Mouse (Mus musculus): ENCODE results near the gene Letm1. TPM values are rescaled to one million over a fixed set of nuclear protein-coding genes. Genes with fewer than 3 reads are reported as not detected.
A peak's percentile ranks its signal among the peaks of the same experiment; 100 is the strongest.

Gene Letm1
- polyA plus RNA-seq, 1 experiment from 2014 or later, result 64.4 TPM

GRCm38 (mm10) chr5:33706350-33706629 is 76.3 kb downstream of the Letm1 start:
- WGBS, result 92% methylated on average over 1 of the region's 1 CpGs
- ATAC-seq (ENCODE audit: low FRiP score, low TSS enrichment), result no peak
- 0 out of 2 replicates have a peak overlapping the region, but pooled peaks have one; percentile 49 for H3K27ac ChIP-seq (replicated peaks; ENCODE audit: low read depth, low read length)
- DNase-seq, result no peak
- H3K4me2 ChIP-seq (ENCODE audit: low read length), result no peak overlapping the region
- peaks cover 18% of the 10 kb centered on the region for H3K4me1 ChIP-seq (ENCODE audit: control insufficient read depth, insufficient read depth, low read length)
- no peaks in the 10 kb centered on the region for H3K36me3 ChIP-seq (ENCODE audit: control insufficient read depth, insufficient read depth, low read length)
- no peak overlapping the region for H3K4me3 ChIP-seq (replicated peaks; ENCODE audit: low read depth, low read length)
- H3K9ac ChIP-seq (replicated peaks; ENCODE audit: low read length), result no peak overlapping the region
- no peaks in the 10 kb centered on the region for H3K9me3 ChIP-seq (ENCODE audit: control insufficient read depth, low read length)
- H3K27me3 ChIP-seq (ENCODE audit: control insufficient read depth, insufficient read depth, low read length), result peaks cover 9% of the 10 kb centered on the region; the same call in 1 of the 2 replicates

GRCm38 (mm10) chr5:33705612-33706349 is 76.8 kb downstream of the Letm1 start:
- Histone ChIP-seq H3K36me3 (ENCODE audit: control insufficient read depth, insufficient read depth, low read length) (no peaks in the 10 kb centered on the region), H3K27me3 (ENCODE audit: control insufficient read depth, insufficient read depth, low read length) (peaks cover 12% of the 10 kb centered on the region; the same call in 1 of the 2 replicates), H3K4me3 (replicated peaks; ENCODE audit: low read depth, low read length) (no peak overlapping the region), H3K27ac (replicated peaks; ENCODE audit: low read depth, low read length) (peak overlapping the region; percentile 49), H3K4me1 (ENCODE audit: control insufficient read depth, insufficient read depth, low read length) (peaks cover 18% of the 10 kb centered on the region), H3K9ac (replicated peaks; ENCODE audit: low read length) (no peak overlapping the region), H3K9me3 (ENCODE audit: control insufficient read depth, low read length) (no peaks in the 10 kb centered on the region), H3K4me2 (ENCODE audit: low read length) (no peak overlapping the region)
- 9% methylated on average over 9 of the region's 9 CpGs for WGBS
- ATAC-seq (ENCODE audit: low FRiP score, low TSS enrichment), result peak; percentile 29; the same call in 1 of the 2 replicates
- DNase-seq, result no peak

GRCm38 (mm10) chr5:33704945-33705611 is 77.5 kb downstream of the Letm1 start:
- peaks cover 22% of the 10 kb centered on the region for H3K4me1 ChIP-seq (ENCODE audit: control insufficient read depth, insufficient read depth, low read length)
- H3K27ac ChIP-seq (replicated peaks; ENCODE audit: low read depth, low read length), result peak overlapping the region; percentile 57; the same call in 1 of the 2 replicates
- ATAC-seq (ENCODE audit: low FRiP score, low TSS enrichment) (peak; percentile 80), DNase-seq (peak; percentile 71)
- peaks cover 12% of the 10 kb centered on the region; the same call in 1 of the 2 replicates for H3K27me3 ChIP-seq (ENCODE audit: control insufficient read depth, insufficient read depth, low read length)
- H3K9me3 ChIP-seq (ENCODE audit: control insufficient read depth, low read length), result no peaks in the 10 kb centered on the region
- no peak overlapping the region for H3K4me2 ChIP-seq (ENCODE audit: low read length)
- WGBS, result under 1% methylated on average over 11 of the region's 11 CpGs
- no peak overlapping the region for H3K9ac ChIP-seq (replicated peaks; ENCODE audit: low read length)
- H3K4me3 ChIP-seq (replicated peaks; ENCODE audit: low read depth, low read length), result no peak overlapping the region
- no peaks in the 10 kb centered on the region for H3K36me3 ChIP-seq (ENCODE audit: control insufficient read depth, insufficient read depth, low read length)

- H3K9me3 ChIP-seq (ENCODE audit: control insufficient read depth, low read length), result no peaks in the 10 kb centered on the region
- ATAC-seq (ENCODE audit: low FRiP score, low TSS enrichment) (peak; percentile 51), DNase-seq (no peak)
- peaks cover 12% of the 10 kb centered on the region; the same call in 1 of the 2 replicates for H3K27me3 ChIP-seq (ENCODE audit: control insufficient read depth, insufficient read depth, low read length)
- peaks cover 23% of the 10 kb centered on the region for H3K4me1 ChIP-seq (ENCODE audit: control insufficient read depth, insufficient read depth, low read length)
- no peak overlapping the region for H3K9ac ChIP-seq (replicated peaks; ENCODE audit: low read length)
- H3K27ac ChIP-seq (replicated peaks; ENCODE audit: low read depth, low read length), result peak overlapping the region; percentile 57; the same call in 1 of the 2 replicates
- 17% methylated on average over 8 of the region's 8 CpGs for WGBS
- H3K4me2 ChIP-seq (ENCODE audit: low read length), result no peak overlapping the region
- no peaks in the 10 kb centered on the region for H3K36me3 ChIP-seq (ENCODE audit: control insufficient read depth, insufficient read depth, low read length)
- no peak overlapping the region for H3K4me3 ChIP-seq (replicated peaks; ENCODE audit: low read depth, low read length)
Observed at GRCm38 (mm10) chr5:33703999-33704398, 78.6 kb downstream of the Letm1 start.

- Histone ChIP-seq H3K27me3 (ENCODE audit: control insufficient read depth, insufficient read depth, low read length) (peaks cover 12% of the 10 kb centered on the region; the same call in 1 of the 2 replicates), H3K4me1 (ENCODE audit: control insufficient read depth, insufficient read depth, low read length) (peaks cover 34% of the 10 kb centered on the region), H3K36me3 (ENCODE audit: control insufficient read depth, insufficient read depth, low read length) (no peaks in the 10 kb centered on the region), H3K9ac (replicated peaks; ENCODE audit: low read length) (no peak overlapping the region), H3K9me3 (ENCODE audit: control insufficient read depth, low read length) (no peaks in the 10 kb centered on the region), H3K4me3 (replicated peaks; ENCODE audit: low read depth, low read length) (no peak overlapping the region), H3K4me2 (ENCODE audit: low read length) (no peak overlapping the region), H3K27ac (replicated peaks; ENCODE audit: low read depth, low read length) (no peak overlapping the region)
- no peak for ATAC-seq (ENCODE audit: low FRiP score, low TSS enrichment)
- DNase-seq, result no peak
- 88% methylated on average over 11 of the region's 11 CpGs for WGBS
Observed at GRCm38 (mm10) chr5:33701832-33702231, 80.8 kb downstream of the Letm1 start.

GRCm38 (mm10) chr5:33700010-33700409 is 82.6 kb downstream of the Letm1 start:
- 54% methylated on average over 13 of the region's 13 CpGs for WGBS
- no peak overlapping the region for H3K4me2 ChIP-seq (ENCODE audit: low read length)
- no peak overlapping the region for H3K9ac ChIP-seq (replicated peaks; ENCODE audit: low read length)
- H3K27ac ChIP-seq (replicated peaks; ENCODE audit: low read depth, low read length), result no peak overlapping the region
- peaks cover 40% of the 10 kb centered on the region for H3K4me1 ChIP-seq (ENCODE audit: control insufficient read depth, insufficient read depth, low read length)
- no peak overlapping the region for H3K4me3 ChIP-seq (replicated peaks; ENCODE audit: low read depth, low read length)
- H3K27me3 ChIP-seq (ENCODE audit: control insufficient read depth, insufficient read depth, low read length), result peaks cover 20% of the 10 kb centered on the region; the same call in 1 of the 2 replicates
- ATAC-seq (ENCODE audit: low FRiP score, low TSS enrichment) (no peak), DNase-seq (no peak)
- H3K36me3 ChIP-seq (ENCODE audit: control insufficient read depth, insufficient read depth, low read length), result no peaks in the 10 kb centered on the region
- H3K9me3 ChIP-seq (ENCODE audit: control insufficient read depth, low read length), result no peaks in the 10 kb centered on the region

GRCm38 (mm10) chr5:33698669-33699068 is 83.9 kb downstream of the Letm1 start:
- Histone ChIP-seq H3K36me3 (ENCODE audit: control insufficient read depth, insufficient read depth, low read length) (no peaks in the 10 kb centered on the region), H3K27ac (replicated peaks; ENCODE audit: low read depth, low read length) (0 out of 2 replicates have a peak overlapping the region, but pooled peaks have one; percentile 20), H3K4me2 (ENCODE audit: low read length) (no peak overlapping the region), H3K27me3 (ENCODE audit: control insufficient read depth, insufficient read depth, low read length) (peaks cover 30% of the 10 kb centered on the region; the same call in 1 of the 2 replicates), H3K4me3 (replicated peaks; ENCODE audit: low read depth, low read length) (no peak overlapping the region), H3K4me1 (ENCODE audit: control insufficient read depth, insufficient read depth, low read length) (peaks cover 38% of the 10 kb centered on the region), H3K9me3 (ENCODE audit: control insufficient read depth, low read length) (no peaks in the 10 kb centered on the region), H3K9ac (replicated peaks; ENCODE audit: low read length) (no peak overlapping the region)
- no peak for DNase-seq
- ATAC-seq (ENCODE audit: low FRiP score, low TSS enrichment), result no peak
- WGBS, result 80% methylated on average over 5 of the region's 5 CpGs

GRCm38 (mm10) chr5:33697947-33698512 is 84.6 kb downstream of the Letm1 start:
- peaks cover 39% of the 10 kb centered on the region for H3K4me1 ChIP-seq (ENCODE audit: control insufficient read depth, insufficient read depth, low read length)
- DNase-seq (peak; percentile 77), ATAC-seq (ENCODE audit: low FRiP score, low TSS enrichment) (peak; percentile 65)
- H3K27me3 ChIP-seq (ENCODE audit: control insufficient read depth, insufficient read depth, low read length), result peaks cover 30% of the 10 kb centered on the region; the same call in 1 of the 2 replicates
- WGBS, result 6% methylated on average over 13 of the region's 13 CpGs
- H3K27ac ChIP-seq (replicated peaks; ENCODE audit: low read depth, low read length), result 0 out of 2 replicates have a peak overlapping the region, but pooled peaks have one; percentile 3
- H3K36me3 ChIP-seq (ENCODE audit: control insufficient read depth, insufficient read depth, low read length), result no peaks in the 10 kb centered on the region
- H3K4me3 ChIP-seq (replicated peaks; ENCODE audit: low read depth, low read length), result no peak overlapping the region
- H3K9me3 ChIP-seq (ENCODE audit: control insufficient read depth, low read length), result no peaks in the 10 kb centered on the region
- no peak overlapping the region for H3K9ac ChIP-seq (replicated peaks; ENCODE audit: low read length)
- no peak overlapping the region for H3K4me2 ChIP-seq (ENCODE audit: low read length)
